Mouse (Mus musculus) thymus, adult 2 months (tissue): ENCODE results near the gene Cdon.

Experiments
- CTCF ChIP-seq: fragments of 200-500 bp; IDR thresholded peaks from 2 replicates; pipeline ENCODE4 v1.5.1; 2012; ENCODE audit warnings: mild to moderate bottlenecking, control low read depth, low read length, moderate library complexity, borderline replicate concordance; ENCODE audit not compliant: control insufficient read depth, poor library complexity, insufficient read depth; ENCODE audit errors: extremely low read depth
- POLR2A ChIP-seq: fragments of 200-500 bp; IDR thresholded peaks from 2 replicates; pipeline ENCODE4 v1.6.1; 2012; ENCODE audit warnings: mild to moderate bottlenecking, low read length, control low read depth, moderate library complexity; ENCODE audit not compliant: control insufficient read depth, poor library complexity, insufficient read depth; ENCODE audit errors: extremely low read depth

DNA sequence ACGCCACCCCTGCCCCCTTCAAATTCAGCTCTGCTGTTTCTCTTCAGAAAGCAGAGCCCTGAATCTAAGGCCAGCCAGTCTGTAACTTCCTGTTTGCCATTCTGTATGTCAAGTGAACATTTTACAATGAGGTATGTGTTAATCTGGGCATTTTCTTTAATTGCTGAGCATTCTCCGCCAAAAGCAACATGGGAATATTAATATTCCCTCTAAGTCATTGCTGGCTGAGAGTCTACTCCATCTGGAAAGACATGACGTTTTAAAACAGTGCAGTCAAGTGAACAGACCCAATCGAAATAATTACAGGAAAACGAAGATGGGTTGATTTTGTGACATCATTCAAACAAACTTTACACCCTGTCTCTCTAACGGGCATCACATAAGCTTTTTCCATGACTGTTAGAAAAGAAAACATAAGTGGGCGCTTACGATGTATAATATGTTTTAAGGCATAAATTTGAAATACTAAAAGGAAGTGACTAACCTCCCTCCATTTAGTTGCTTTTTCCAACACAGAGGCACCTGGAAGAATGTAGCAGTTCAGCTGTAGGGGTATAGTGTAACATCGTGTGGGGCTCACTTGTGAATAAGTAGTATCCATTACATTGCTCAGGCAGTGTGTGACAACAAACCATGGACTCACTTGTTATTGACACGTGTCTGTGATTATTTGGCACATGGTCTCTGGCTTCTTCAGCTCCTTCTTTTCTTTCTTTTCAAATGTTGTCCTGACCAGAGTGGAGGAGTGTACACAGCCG lies 70.4 kb downstream of the Cdon start:
- TF ChIP-seq CTCF, result no peak
- no peak for TF ChIP-seq POLR2A
